Mouse (Mus musculus) thymus, adult 2 months (tissue): Measurements from ENCODE around the gene B4galnt4. TPM values are rescaled to one million over a fixed set of nuclear protein-coding genes. Genes with fewer than 3 reads are reported as not detected.
A peak's percentile ranks its signal among the peaks of the same experiment; 100 is the strongest.
"Not testable (repeated sequence)": the region's sequence is repeated elsewhere in the genome, so short reads cannot be mapped to it uniquely, and the experiment has no call there.

ENCODE experiments used
- DNase-seq: peaks from one replicate; pipeline ENCODE4 v3.0.0; 2021
- H3K27ac ChIP-seq: fragments of 200-500 bp; 2 replicates; pipeline ENCODE4 v1.5.1; 2012; ENCODE audit warnings: low read length, control low read depth; ENCODE audit not compliant: control insufficient read depth, insufficient read depth
- H3K27me3 ChIP-seq: fragments of 200-500 bp; 2 replicates; pipeline ENCODE4 v1.6.1; 2012; ENCODE audit warnings: mild to moderate bottlenecking, low read length, moderate library complexity, mixed read lengths; ENCODE audit not compliant: control insufficient read depth, insufficient read depth
- H3K36me3 ChIP-seq: fragments of 200-500 bp; 2 replicates; pipeline ENCODE4 v1.6.1; 2012; ENCODE audit warnings: mild to moderate bottlenecking, low read length, moderate library complexity; ENCODE audit not compliant: control insufficient read depth, insufficient read depth
- H3K4me1 ChIP-seq: fragments of 200-500 bp; replicated peaks from 2 replicates; pipeline ENCODE4 v1.6.1; 2012; ENCODE audit warnings: low read length; ENCODE audit not compliant: control insufficient read depth, insufficient read depth
- H3K4me3 ChIP-seq: fragments of 200-500 bp; 2 replicates; pipeline ENCODE4 v1.5.1; 2012; ENCODE audit warnings: mild to moderate bottlenecking, low read length, control low read depth, moderate library complexity; ENCODE audit not compliant: control insufficient read depth, insufficient read depth
- CTCF ChIP-seq: fragments of 200-500 bp; IDR thresholded peaks from 2 replicates; pipeline ENCODE4 v1.5.1; 2012; ENCODE audit warnings: mild to moderate bottlenecking, control low read depth, low read length, moderate library complexity, borderline replicate concordance; ENCODE audit not compliant: control insufficient read depth, poor library complexity, insufficient read depth; ENCODE audit errors: extremely low read depth
- POLR2A ChIP-seq: fragments of 200-500 bp; IDR thresholded peaks from 2 replicates; pipeline ENCODE4 v1.6.1; 2012; ENCODE audit warnings: mild to moderate bottlenecking, low read length, control low read depth, moderate library complexity; ENCODE audit not compliant: control insufficient read depth, poor library complexity, insufficient read depth; ENCODE audit errors: extremely low read depth
- WGBS: fragments of 180-500 bp; shearing (Covaris S2); methylation state at CpG from one replicate; pipeline ENCODE4 v1.1.7; 2018; 5-methylcytosine and 5-hydroxymethylcytosine counted together
- polyA plus RNA-seq: library from polyadenylated mRNA; depleted of rRNA; stranded (reverse); fragments of >200 nt; gene quantifications from 2 replicates; pipeline ENCODE4 v1.2.3, GENCODE M21; 2012; rRNA removed

Gene B4galnt4
- polyA plus RNA-seq = 1.4 and 1.6 TPM in 2 replicates

DNA sequence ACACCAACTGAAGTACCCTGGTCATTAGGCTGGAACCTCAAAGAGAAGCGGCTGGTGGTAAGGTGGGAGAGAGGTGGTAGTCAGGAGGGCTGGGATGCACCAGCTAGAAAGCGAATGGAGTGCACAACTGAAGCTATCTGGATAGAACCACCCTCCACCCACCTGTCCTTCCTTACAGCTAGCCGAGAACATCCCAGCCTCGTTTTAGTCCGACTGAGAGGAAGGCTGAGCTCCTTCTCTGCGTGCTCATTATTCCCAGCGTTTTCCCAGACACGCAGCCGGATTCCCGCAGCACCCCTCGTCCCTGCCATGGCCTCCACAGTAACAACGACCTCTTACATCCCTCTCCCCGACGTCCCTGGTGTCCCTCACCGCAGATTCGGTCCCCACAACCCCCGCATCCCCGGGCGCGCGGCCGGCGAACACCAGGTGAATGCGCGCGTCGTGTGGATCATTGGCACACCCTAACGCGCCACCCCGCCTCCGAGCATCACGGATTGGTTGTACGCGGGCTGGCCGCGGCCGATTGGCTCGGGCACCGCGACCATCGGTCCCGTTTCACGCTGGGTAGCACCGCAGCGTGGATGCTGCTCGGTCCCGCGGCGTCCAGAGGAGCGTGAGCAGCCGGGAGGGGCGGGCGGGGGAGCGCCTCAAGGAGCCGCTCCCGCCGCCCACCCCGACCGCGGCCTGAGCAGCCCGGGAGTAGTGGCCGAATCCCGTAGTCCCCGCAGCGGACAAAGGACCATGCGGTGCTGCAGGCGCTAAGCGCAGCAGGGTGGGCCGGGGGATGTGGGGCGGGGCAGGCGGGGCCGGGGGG lies at the start of gene B4galnt4:
Gene B4galnt4, plus strand, starts transcription at position 679 of the 817 bp plus-strand sequence.
- H3K27ac ChIP-seq = no peak within 1 kb of the TSS
- H3K4me3 ChIP-seq = peak within 1 kb of the TSS; percentile 3
- DNase-seq = peak; percentile 30
- no peaks in the 10 kb centered on the region for H3K36me3 ChIP-seq
- TF ChIP-seq CTCF (no peak), POLR2A (no peak)
- WGBS = 3% methylated on average over 72 of the region's 72 CpGs
- H3K27me3 ChIP-seq = peaks cover 6% of the 10 kb centered on the region; the same call in 1 of the 2 replicates
- peaks cover 22% of the 10 kb centered on the region for H3K4me1 ChIP-seq

- Histone ChIP-seq H3K27ac (no peak overlapping the region), H3K4me1 (peaks cover 26% of the 10 kb centered on the region), H3K27me3 (no peaks in the 10 kb centered on the region), H3K4me3 (no peak overlapping the region), H3K36me3 (no peaks in the 10 kb centered on the region)
- TF ChIP-seq CTCF (no peak), POLR2A (no peak)
- 77% methylated on average over 7 of the region's 7 CpGs for WGBS
- DNase-seq = no peak
Observed at GRCm38 (mm10) chr7:141011238-141011770, 49.6 kb upstream of the B4galnt4 start.

- H3K27ac ChIP-seq = no peak overlapping the region
- TF ChIP-seq POLR2A = no peak
- TF ChIP-seq CTCF = no peak
- no peaks in the 10 kb centered on the region for H3K4me1 ChIP-seq
- 89% methylated on average over 10 of the region's 10 CpGs for WGBS
- no peak for DNase-seq
- no peaks in the 10 kb centered on the region for H3K27me3 ChIP-seq
- no peaks in the 10 kb centered on the region for H3K36me3 ChIP-seq
- H3K4me3 ChIP-seq = no peak overlapping the region
Observed at GRCm38 (mm10) chr7:141016707-141017697, 43.9 kb upstream of the B4galnt4 start.

GRCm38 (mm10) chr7:141017824-141018223 lies 43.1 kb upstream of the B4galnt4 start, which contains the start of gene Ifitm6:
Ifitm6 (minus strand) TSS chr7:141017924.
- not testable (repeated sequence) for H3K36me3 ChIP-seq, DNase-seq, H3K27me3 ChIP-seq, H3K27ac ChIP-seq, H3K4me1 ChIP-seq, H3K4me3 ChIP-seq
- 82% methylated on average over 1 of the region's 1 CpGs for WGBS

GRCm38 (mm10) chr7:141019028-141019427 lies 41.9 kb upstream of the B4galnt4 start:
- Histone ChIP-seq H3K27me3 (no peaks in the 10 kb centered on the region), H3K4me3 (no peak overlapping the region), H3K4me1 (no peaks in the 10 kb centered on the region), H3K27ac (no peak overlapping the region), H3K36me3 (no peaks in the 10 kb centered on the region)
- TF ChIP-seq CTCF = no peak
- DNase-seq = no peak
- WGBS = 96% methylated on average over 5 of the region's 5 CpGs
